Mouse (Mus musculus): ENCODE data around the gene Bora. TPM values are rescaled to one million over a fixed set of nuclear protein-coding genes. Genes with fewer than 3 reads are reported as not detected.

Bora gene
- total RNA-seq, 2 experiments from 2014 or later, result 1.6 to 1.7 TPM

GRCm38 (mm10) chr14:99060616-99061015, 14.6 kb downstream of the Bora start:
- peak in 1 of 2 experiments; percentile 32 for DNase-seq (ENCODE audit: low spot score in 2 of 2)

- DNase-seq (ENCODE audit: low spot score in 2 of 2), result no peak
These were observed 17.1 kb downstream of the Bora start for GRCm38 (mm10) chr14:99063091-99063490.

- no peak for DNase-seq (ENCODE audit: low spot score in 2 of 2)
These were observed 25.1 kb downstream of the Bora start for GRCm38 (mm10) chr14:99071146-99071545.

GRCm38 (mm10) chr14:99088947-99089346, 42.9 kb downstream of the Bora start:
- DNase-seq (ENCODE audit: low spot score in 2 of 2), result no peak

- peak; percentile 99 to 100 for DNase-seq (ENCODE audit: low spot score in 2 of 2)
These were observed 53.4 kb downstream of the Bora start, which contains the start of the genes Pibf1 and Dis3 for GRCm38 (mm10) chr14:99099267-99099966. Gene Pibf1 (plus strand): TSS chr14:99099424. Gene Dis3 (minus strand): TSS chr14:99099770.

GRCm38 (mm10) chr14:99099967-99100587, 54.1 kb downstream of the Bora start:
- DNase-seq (ENCODE audit: low spot score in 2 of 2), result no peak

- DNase-seq (ENCODE audit: low spot score in 2 of 2), result no peak
These were observed 57.0 kb downstream of the Bora start for GRCm38 (mm10) chr14:99103050-99103449.

- DNase-seq (ENCODE audit: low spot score in 2 of 2), result no peak
These were observed 58.6 kb downstream of the Bora start for GRCm38 (mm10) chr14:99104542-99105123.

GRCm38 (mm10) chr14:99106671-99107070, 60.6 kb downstream of the Bora start:
- no peak for DNase-seq (ENCODE audit: low spot score in 2 of 2)

- DNase-seq (ENCODE audit: low spot score in 2 of 2), result no peak
These were observed 61.7 kb downstream of the Bora start for GRCm38 (mm10) chr14:99107631-99108187.

GRCm38 (mm10) chr14:99108762-99109161, 62.7 kb downstream of the Bora start:
- no peak for DNase-seq (ENCODE audit: low spot score in 2 of 2)

- no peak for DNase-seq (ENCODE audit: low spot score in 2 of 2)
These were observed 71.6 kb downstream of the Bora start for GRCm38 (mm10) chr14:99117576-99117975.

GRCm38 (mm10) chr14:99121584-99122339, 75.7 kb downstream of the Bora start:
- DNase-seq (ENCODE audit: low spot score in 2 of 2), result no peak

GRCm38 (mm10) chr14:99124076-99124475, 78.1 kb downstream of the Bora start:
- DNase-seq (ENCODE audit: low spot score in 2 of 2), result no peak

Other genes with a start within 250 kb of the Bora start
- gene Rpl36a-ps1, start 51.9 kb upstream of the Bora start, total RNA-seq (2021), result not detected
- gene Mzt1, start 88 bp upstream of the Bora start, total RNA-seq (2021), result 10 to 100 TPM; 73.2 to 73.7 TPM
- gene Pibf1, start 53.2 kb downstream of the Bora start, total RNA-seq (2021), result 10 to 100 TPM; 11.6 to 12.4 TPM
- 10 to 100 TPM; 17.9 to 20.0 TPM for gene Dis3, start 53.5 kb downstream of the Bora start, total RNA-seq (2021)